Mouse (Mus musculus): ENCODE results near the gene Pi4kb.
"Not testable (repeated sequence)": the region's sequence is repeated elsewhere in the genome, so short reads cannot be mapped to it uniquely, and the experiment has no call there.

The Pi4kb gene

DNA sequence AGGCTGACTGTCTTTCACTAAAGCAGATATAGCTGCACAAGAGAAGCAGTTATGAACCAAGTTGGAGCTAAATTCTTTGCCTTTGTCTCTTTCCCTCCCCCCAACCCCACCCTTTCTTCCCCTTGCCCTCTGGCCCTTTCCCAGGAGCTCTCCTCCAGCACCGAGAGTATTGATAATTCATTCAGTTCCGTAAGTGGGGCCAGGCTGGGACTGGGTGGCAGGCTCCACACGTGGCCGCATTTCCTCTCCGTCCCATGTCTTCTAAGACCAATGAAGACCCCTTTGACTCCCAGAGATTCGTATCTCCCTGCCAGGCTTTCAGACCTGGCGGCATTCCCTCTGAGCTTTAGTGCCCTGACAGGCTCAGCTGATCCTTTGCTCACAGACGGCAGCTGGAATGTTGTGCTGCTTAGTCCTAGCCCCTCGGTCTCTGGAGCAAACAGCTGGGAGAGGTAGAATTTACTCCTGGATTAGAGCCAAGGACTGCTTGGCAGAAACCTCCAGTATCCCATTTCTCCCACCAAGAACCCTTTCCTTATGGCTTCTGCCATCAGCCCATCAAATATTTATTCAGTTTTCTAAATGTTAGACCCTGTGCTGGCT lies 14.7 kb downstream of the Pi4kb start:
- POLR2A ChIA-PET, result interaction anchor here (0.5 to 8.7 kb wide), 25 partner anchors 8 to 291 kb away, joined by 3 to 60 read pairs (median 6); partner anchors contain the start of genes Pi4kb (in 3 of the 4), Zfp687 (in 3 of the 4) and Rfx5 (in 1 of the 4)
- CTCF ChIA-PET, result interaction anchor here (0.6 to 1.5 kb wide), 7 partner anchors 8 to 153 kb away, joined by 3 to 5 read pairs (median 3); partner anchors contain the start of genes Tnfaip8l2 (in 1 of the 4) and Zfp687 (in 1 of the 4)

DNA sequence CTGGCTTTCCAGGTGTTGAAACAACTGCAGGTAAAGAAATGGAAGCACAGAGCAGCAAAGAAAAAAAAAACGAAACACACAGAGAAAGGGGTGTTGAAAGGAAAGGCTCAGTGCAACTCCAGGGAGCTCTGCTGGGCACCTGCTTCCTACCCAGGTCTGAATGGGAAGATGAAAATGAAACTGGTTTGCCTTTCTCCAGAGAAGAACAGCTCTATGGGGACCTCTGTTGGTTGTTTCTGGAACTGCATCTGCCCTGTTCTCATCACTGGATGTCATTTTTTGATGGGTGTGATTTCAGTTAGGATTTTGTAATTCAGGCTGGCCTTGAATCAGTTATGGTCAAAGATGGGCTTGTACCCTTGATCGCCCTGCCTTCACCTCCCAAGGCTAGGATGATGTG lies 22.4 kb downstream of the Pi4kb start:
- CTCF ChIA-PET, result interaction anchor here (0.6 to 1.7 kb wide), 41 partner anchors 8 to 755 kb away, joined by 3 to 12 read pairs (median 4); partner anchors contain the start of genes Zfp687 (in 4 of the 4), Pi4kb (in 1 of the 4) and Tnfaip8l2 (in 1 of the 4)
- POLR2A ChIA-PET, result interaction anchor here in 3 of 4 experiments (0.5 to 16.8 kb wide), 23 partner anchors 8 to 945 kb away, joined by 3 to 229 read pairs (median 3); partner anchors contain the start of genes Pi4kb (in 2 of the 3), Zfp687 (in 2 of the 3) and Rfx5 (in 1 of the 3)

DNA sequence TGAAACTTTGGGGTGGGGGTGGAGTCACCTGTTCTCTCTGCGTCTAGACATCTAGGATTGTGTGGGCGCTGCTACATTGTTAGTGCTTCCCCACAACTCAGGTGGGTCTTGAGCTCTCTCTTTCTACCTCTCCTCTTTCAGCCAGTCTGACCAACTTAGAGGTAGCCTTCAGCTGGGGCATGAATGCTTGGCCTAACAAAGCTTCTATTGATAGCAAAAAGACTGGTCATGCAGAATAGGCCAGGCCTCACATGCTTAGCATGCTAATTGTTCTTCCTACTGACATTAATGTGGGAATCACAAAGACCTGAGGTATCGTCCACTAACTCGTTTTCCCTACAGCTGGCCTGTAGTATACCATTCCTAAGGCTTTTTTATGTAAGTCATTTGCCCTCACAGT lies 28.0 kb downstream of the Pi4kb start:
- CTCF ChIA-PET, result interaction anchor here in 2 of 4 experiments (0.6 to 1.4 kb wide), 3 partner anchors 8 to 32 kb away, joined by 3 to 5 read pairs (median 3); partner anchors contain the start of gene Zfp687 (in 1 of the 2)
- POLR2A ChIA-PET, result interaction anchor here (0.6 to 16.8 kb wide), 23 partner anchors 8 to 444 kb away, joined by 3 to 229 read pairs (median 4); partner anchors contain the start of genes Zfp687 (in 4 of the 4), Pi4kb (in 1 of the 4) and Rfx5 (in 1 of the 4)

DNA sequence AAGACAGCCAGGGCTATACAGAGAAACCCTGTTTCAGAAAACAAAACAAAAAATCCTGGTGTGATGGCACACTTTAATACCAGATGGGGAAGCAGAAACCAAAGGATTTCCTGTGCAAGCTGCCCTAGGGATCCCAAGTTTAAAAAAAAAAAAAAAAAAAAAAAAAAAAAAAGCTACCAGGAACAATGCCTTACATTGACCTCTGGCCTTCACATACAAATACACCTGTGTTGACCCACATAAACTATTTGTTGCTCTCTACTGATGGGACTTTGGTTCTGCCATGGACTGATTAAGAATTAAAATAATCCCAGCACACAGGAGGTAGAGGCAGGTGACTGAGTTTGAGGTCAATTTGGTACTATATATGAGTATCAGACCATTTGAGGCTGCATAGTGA lies 28.7 kb downstream of the Pi4kb start:
- ChIA-PET POLR2A (interaction anchor here (0.7 to 16.8 kb wide), 18 partner anchors 9 to 113 kb away, joined by 3 to 229 read pairs (median 5); partner anchors contain the start of genes Zfp687 (in 4 of the 4), Pip5k1a (in 1 of the 4) and Rfx5 (in 1 of the 4)), CTCF (interaction anchor here in 1 of 4 experiments (0.8 kb wide), 1 partner anchor 21 kb away, joined by 3 read pairs; no protein-coding TSS in a partner anchor)

- ChIA-PET CTCF (interaction anchor here in 1 of 4 experiments (0.6 kb wide), 1 partner anchor 23 kb away, joined by 3 read pairs; no protein-coding TSS in a partner anchor), POLR2A (interaction anchor here in 3 of 4 experiments (0.6 to 16.8 kb wide), 6 partner anchors 9 to 31 kb away, joined by 3 to 229 read pairs (median 5); partner anchors contain the start of genes Zfp687 (in 2 of the 3) and Pi4kb (in 1 of the 3))
Observed at GRCm38 (mm10) chr3:95005651-95006050, 31.1 kb downstream of the Pi4kb start.

GRCm38 (mm10) chr3:95007706-95008105 lies 33.2 kb downstream of the Pi4kb start:
- ChIA-PET POLR2A (interaction anchor here in 3 of 4 experiments (0.6 to 16.8 kb wide), 11 partner anchors 6 to 45 kb away, joined by 3 to 229 read pairs (median 4); partner anchors contain the start of genes Pi4kb (in 1 of the 3) and Zfp687 (in 1 of the 3)), CTCF (no interaction called here)

DNA sequence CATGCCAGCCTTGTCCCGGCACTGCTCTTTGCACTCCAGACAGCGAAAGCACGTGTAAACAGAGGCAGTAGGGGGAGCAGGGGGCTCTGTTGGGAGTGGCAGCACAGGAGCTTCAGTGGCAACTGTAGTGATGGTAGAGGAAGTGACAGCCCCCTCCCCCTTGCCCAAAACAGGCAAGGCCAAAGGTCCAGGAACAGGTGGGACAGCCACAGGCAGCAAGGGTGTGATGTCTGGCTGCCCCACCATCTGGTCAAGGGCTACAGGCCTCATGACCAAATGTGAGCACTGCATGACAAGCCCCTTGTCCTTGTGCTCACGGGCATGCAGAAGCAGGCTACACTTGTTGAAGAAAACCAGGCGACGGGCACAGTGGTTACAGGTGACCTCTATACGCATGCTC lies 35.9 kb downstream of the Pi4kb start:
- ChIA-PET CTCF (interaction anchor here in 1 of 4 experiments (0.7 kb wide), 1 partner anchor 14 kb away, joined by 3 read pairs; no protein-coding TSS in a partner anchor), POLR2A (interaction anchor here in 3 of 4 experiments (0.6 to 13.8 kb wide), 8 partner anchors 8 to 36 kb away, joined by 3 to 229 read pairs (median 4); partner anchors contain the start of genes Pi4kb (in 1 of the 3) and Psmd4 (in 1 of the 3))

GRCm38 (mm10) chr3:95012982-95013381 lies 38.5 kb downstream of the Pi4kb start:
- ChIA-PET CTCF (no interaction called here), POLR2A (interaction anchor here in 3 of 4 experiments (1.0 to 13.8 kb wide), 14 partner anchors 10 to 1207 kb away, joined by 3 to 229 read pairs (median 60); partner anchors contain the start of genes Bola1 (in 1 of the 3), Hist2h2ab (in 1 of the 3), Pi4kb (in 1 of the 3) and Psmd4 (in 1 of the 3))

DNA sequence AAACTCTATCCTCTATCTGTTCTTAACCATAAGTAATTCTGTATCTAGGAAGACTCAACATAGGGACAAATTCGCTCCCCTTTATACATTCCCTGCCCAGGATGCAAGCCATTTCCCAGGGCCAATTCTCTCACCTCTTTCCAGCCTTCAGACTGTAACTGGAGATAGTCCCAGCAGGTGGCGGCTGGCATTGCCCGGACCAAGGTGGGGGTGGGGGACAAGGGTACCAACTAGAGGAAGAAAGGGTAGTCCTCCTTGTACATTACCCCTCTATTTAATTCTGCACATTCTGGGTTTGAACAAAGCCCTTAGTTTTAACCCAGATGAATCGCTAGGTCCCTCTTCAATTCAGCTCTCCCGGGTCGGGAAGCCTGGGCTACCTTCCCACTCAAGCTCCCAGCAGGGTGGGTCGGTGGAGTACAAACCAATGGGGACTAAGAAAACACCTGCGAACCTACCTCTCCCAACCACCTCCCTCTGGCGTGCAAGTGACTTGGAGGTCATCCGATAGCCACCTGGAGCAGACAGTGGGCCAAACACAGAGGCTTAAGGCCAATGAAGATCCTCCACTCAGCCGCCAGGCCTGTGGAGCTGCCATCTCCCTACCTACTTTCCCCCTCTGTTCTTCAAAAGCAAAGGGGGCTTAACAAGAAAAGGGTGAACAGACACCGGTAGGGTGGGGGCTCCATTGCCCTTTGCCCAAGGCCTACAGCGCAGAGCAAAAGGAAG lies 39.3 kb downstream of the Pi4kb start:
- ChIA-PET CTCF (interaction anchor here in 3 of 4 experiments (1.1 to 1.7 kb wide), 3 partner anchors 17 kb away, joined by 4 to 8 read pairs (median 4); no protein-coding TSS in a partner anchor), POLR2A (interaction anchor here (0.5 to 13.8 kb wide), 41 partner anchors 10 to 1206 kb away, joined by 3 to 229 read pairs (median 21); partner anchors contain the start of genes Pi4kb (in 2 of the 4), Psmd4 (in 2 of the 4), Rfx5 (in 2 of the 4) and Bola1 (in 1 of the 4))

DNA sequence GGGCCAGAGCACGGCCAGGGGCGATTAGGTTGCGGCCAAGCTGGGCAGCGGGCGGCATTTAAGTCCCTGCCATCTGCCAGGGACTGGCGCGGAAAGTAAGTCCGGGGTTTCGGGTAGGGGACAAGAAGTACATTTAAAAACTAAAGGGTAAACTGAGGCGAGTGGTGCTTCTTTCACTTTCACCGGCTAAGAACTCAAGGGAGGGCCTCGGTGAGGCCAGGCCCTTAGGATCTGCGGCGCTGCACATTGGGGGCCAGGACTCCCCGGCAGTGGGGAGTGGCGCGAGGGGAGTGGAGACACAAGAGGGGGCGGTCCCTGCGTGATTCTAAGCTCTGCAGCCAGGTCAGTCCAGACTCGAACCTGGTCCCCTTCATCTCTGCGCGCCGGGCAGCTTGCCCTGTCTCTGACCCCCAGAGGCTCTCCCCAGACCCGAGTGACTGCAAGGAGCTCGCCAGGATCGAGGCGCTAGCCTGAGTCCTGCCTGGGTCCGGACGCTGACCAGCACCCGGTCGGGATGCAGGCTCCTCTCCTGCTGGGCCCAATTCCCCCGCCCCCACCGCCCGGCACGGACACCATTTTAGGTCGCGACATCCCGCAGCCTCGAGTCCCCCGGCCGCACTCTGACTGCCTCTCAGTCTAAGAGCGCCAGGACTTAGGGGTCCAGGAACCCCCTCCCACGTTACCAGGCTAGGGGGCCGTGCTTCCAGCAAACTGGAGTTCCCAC lies 40.1 kb downstream of the Pi4kb start:
- CTCF ChIA-PET, result interaction anchor here (0.5 to 2.6 kb wide), 9 partner anchors 12 to 203 kb away, joined by 3 to 17 read pairs (median 5); partner anchors contain the start of gene Gabpb2 (in 1 of the 4)
- POLR2A ChIA-PET, result interaction anchor here (0.7 to 13.8 kb wide), 76 partner anchors 10 to 646 kb away, joined by 3 to 229 read pairs (median 11); partner anchors contain the start of genes Pi4kb (in 3 of the 4), Gabpb2 (in 2 of the 4), Pip5k1a (in 2 of the 4) and Psmd4 (in 2 of the 4)

GRCm38 (mm10) chr3:95015337-95015872 lies 40.9 kb downstream of the Pi4kb start, which contains the start of gene Zfp687:
Gene Zfp687, minus strand, starts transcription at chr3:95015448.
- CTCF ChIA-PET, result interaction anchor here (0.7 to 2.6 kb wide), 20 partner anchors 13 to 248 kb away, joined by 3 to 17 read pairs (median 4); partner anchors contain the start of gene Gabpb2 (in 1 of the 4)
- POLR2A ChIA-PET, result interaction anchor here (0.7 to 13.8 kb wide), 143 partner anchors 9 to 1254 kb away, joined by 3 to 229 read pairs (median 6); partner anchors contain the start of genes Gabpb2 (in 3 of the 4), Pi4kb (in 3 of the 4), Psmd4 (in 3 of the 4) and Rfx5 (in 3 of the 4)

DNA sequence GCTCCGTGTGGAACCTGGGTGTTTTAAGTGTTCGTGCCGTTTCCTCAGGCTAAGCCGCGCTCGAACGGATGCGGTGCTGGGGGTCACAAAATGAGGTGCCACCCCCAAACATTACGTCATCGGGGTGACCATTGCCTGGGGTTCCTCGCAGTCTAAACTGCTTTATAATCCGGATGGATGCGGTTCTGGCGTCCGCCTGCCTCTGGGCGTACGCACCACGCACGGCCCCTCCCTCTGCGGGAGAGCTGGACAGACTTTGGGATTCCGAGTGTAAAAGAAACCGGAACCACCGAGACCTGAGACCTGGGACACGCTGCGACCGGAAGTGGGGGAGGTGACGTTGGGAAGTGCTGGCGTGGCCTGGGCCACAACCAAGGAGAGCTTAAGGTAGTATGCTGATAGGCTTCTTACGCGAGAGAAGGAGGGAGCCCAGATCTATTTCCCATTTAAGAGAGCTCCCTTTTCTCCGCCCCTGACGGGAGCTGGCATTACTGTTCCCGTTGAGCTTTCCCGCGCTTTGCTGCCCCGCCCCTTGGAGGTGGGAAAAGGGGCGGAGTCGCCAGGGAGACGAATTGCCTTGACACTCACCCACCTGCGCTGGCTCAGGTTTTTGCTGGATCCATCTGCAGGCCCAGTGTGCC lies 41.5 kb downstream of the Pi4kb start:
- POLR2A ChIA-PET, result interaction anchor here (0.6 to 13.8 kb wide), 185 partner anchors 8 to 1253 kb away, joined by 3 to 229 read pairs (median 4); partner anchors contain the start of genes Gabpb2 (in 3 of the 4), Pi4kb (in 3 of the 4), Psmd4 (in 3 of the 4) and Rfx5 (in 3 of the 4)
- CTCF ChIA-PET, result interaction anchor here (0.5 to 2.6 kb wide), 22 partner anchors 9 to 266 kb away, joined by 3 to 17 read pairs (median 4); partner anchors contain the start of genes Gabpb2 (in 1 of the 4) and Prune1 (in 1 of the 4)

- CTCF ChIA-PET, result interaction anchor here (0.5 to 2.6 kb wide), 16 partner anchors 8 to 266 kb away, joined by 3 to 17 read pairs (median 4); partner anchors contain the start of gene Prune1 (in 1 of the 4)
- POLR2A ChIA-PET, result interaction anchor here (0.6 to 13.8 kb wide), 167 partner anchors 8 to 1253 kb away, joined by 3 to 229 read pairs (median 5); partner anchors contain the start of genes Gabpb2 (in 3 of the 4), Pi4kb (in 3 of the 4), Psmd4 (in 3 of the 4) and Rfx5 (in 3 of the 4)
Observed at GRCm38 (mm10) chr3:95016532-95017056, 42.1 kb downstream of the Pi4kb start.

GRCm38 (mm10) chr3:95018741-95019140 lies 44.2 kb downstream of the Pi4kb start:
- CTCF ChIA-PET, result interaction anchor here in 1 of 4 experiments (1.0 kb wide), 1 partner anchor 10 kb away, joined by 3 read pairs; no protein-coding TSS in a partner anchor
- POLR2A ChIA-PET, result interaction anchor here in 2 of 4 experiments (0.6 to 13.8 kb wide), 12 partner anchors 8 to 90 kb away, joined by 3 to 229 read pairs (median 44); partner anchors contain the start of genes Pi4kb (in 2 of the 2) and Rfx5 (in 1 of the 2)

GRCm38 (mm10) chr3:95020956-95021355 lies 46.4 kb downstream of the Pi4kb start:
- POLR2A ChIA-PET, result interaction anchor here in 1 of 4 experiments (1.1 to 13.8 kb wide), 3 partner anchors 19 to 68 kb away, joined by 3 to 229 read pairs (median 76); partner anchors contain the start of gene Rfx5
- CTCF ChIA-PET, result not testable (repeated sequence)

Data from embryonic stem cell, embryonic (primary cell).